In genomic region chr7:24592781-24593180, GRCm38 (mm10) we compare ENCODE assay signal across 33 mouse cellular contexts. TPM values are rescaled to one million over a fixed set of nuclear protein-coding genes. Genes with fewer than 3 reads are reported as not detected.
A peak's percentile ranks its signal among the peaks of the same experiment; 100 is the strongest.
DNase-seq lines count a peak whose midpoint lies in the region; ATAC-seq and TF ChIP-seq lines count a peak whose summit lies in the region.
"Had no signal": no experiment of that assay in that cellular context is flagged by ENCODE, and none has a peak within 500 bp of the region (broad histone marks: within the 10 kb centered on the region; RNA-seq: fewer than 3 reads in every experiment).

No protein-coding gene starts in this region.

- no peak overlapping the region for H3K9ac ChIP-seq in forebrain, postnatal 0 days
- H3K9ac ChIP-seq in forebrain, embryonic 13.5 days = no peak overlapping the region
- H3K9ac ChIP-seq in liver, embryonic 11.5 days (ENCODE audit: low read depth, low read length) = peak overlapping the region; percentile 31; the same call in 1 of the 2 replicates
- no peak overlapping the region for H3K9ac ChIP-seq in neural tube, embryonic 15.5 days (replicated peaks)

- H3K4me3 ChIP-seq in forebrain, postnatal 0 days (ENCODE audit: low read depth, low read length) = no peak overlapping the region
- H3K4me3 ChIP-seq in forebrain, embryonic 13.5 days = no peak overlapping the region
- no peak overlapping the region for H3K4me3 ChIP-seq in liver, embryonic 11.5 days (ENCODE audit: low read depth, low read length)
- H3K4me3 ChIP-seq in neural tube, embryonic 15.5 days (replicated peaks) = no peak overlapping the region
- no peak overlapping the region for H3K4me3 ChIP-seq in embryonic facial prominence, embryonic 10.5 days

- no peak for ATAC-seq in forebrain, postnatal 0 days
- ATAC-seq in forebrain, embryonic 13.5 days = no peak
- no peak for ATAC-seq in liver, embryonic 11.5 days (replicated peaks; ENCODE audit: low FRiP score)
- ATAC-seq in neural tube, embryonic 15.5 days (ENCODE audit: low FRiP score) = no peak

- H3K27ac ChIP-seq in forebrain, postnatal 0 days (ENCODE audit: low read depth, low read length) = no peak overlapping the region
- no peak overlapping the region for H3K27ac ChIP-seq in forebrain, embryonic 13.5 days
- no peak overlapping the region for H3K27ac ChIP-seq in liver, embryonic 11.5 days (ENCODE audit: low read depth, low read length)
- H3K27ac ChIP-seq in neural tube, embryonic 15.5 days (replicated peaks) = no peak overlapping the region
- H3K27ac ChIP-seq in embryonic facial prominence, embryonic 10.5 days (replicated peaks) = no peak overlapping the region
- H3K27ac ChIP-seq: embryonic facial prominence, embryonic 13.5 days; hindbrain, embryonic 13.5 days; midbrain, embryonic 12.5 days had no signal

- TF ChIP-seq CTCF in forebrain, postnatal 0 days (IDR thresholded peaks at IDR 0.05; ENCODE audit: low read depth) = no peak

- H3K4me1 ChIP-seq in forebrain, postnatal 0 days (ENCODE audit: insufficient read depth) = peaks cover 13% of the 10 kb centered on the region; the same call in 1 of the 2 replicates
- peaks cover 23% of the 10 kb centered on the region for H3K4me1 ChIP-seq in forebrain, embryonic 13.5 days
- H3K4me1 ChIP-seq in liver, embryonic 11.5 days (replicated peaks; ENCODE audit: control insufficient read depth, insufficient read depth, low read length) = peaks cover 19% of the 10 kb centered on the region
- peaks cover 24% of the 10 kb centered on the region for H3K4me1 ChIP-seq in neural tube, embryonic 15.5 days
- H3K4me1 ChIP-seq in embryonic facial prominence, embryonic 10.5 days = peaks cover 26% of the 10 kb centered on the region

- no peaks in the 10 kb centered on the region for H3K9me3 ChIP-seq in forebrain, postnatal 0 days (ENCODE audit: low read length)
- no peaks in the 10 kb centered on the region for H3K9me3 ChIP-seq in forebrain, embryonic 13.5 days (replicated peaks)
- no peaks in the 10 kb centered on the region for H3K9me3 ChIP-seq in liver, embryonic 11.5 days (ENCODE audit: control insufficient read depth, low read length)
- no peaks in the 10 kb centered on the region for H3K9me3 ChIP-seq in neural tube, embryonic 15.5 days (replicated peaks)
- no peaks in the 10 kb centered on the region for H3K9me3 ChIP-seq in embryonic facial prominence, embryonic 10.5 days
- H3K9me3 ChIP-seq: embryonic facial prominence, embryonic 13.5 days; forebrain, embryonic 10.5 days; heart, embryonic 12.5 days; hindbrain, embryonic 13.5 days; midbrain, embryonic 12.5 days had no signal

- H3K36me3 ChIP-seq in forebrain, postnatal 0 days (ENCODE audit: insufficient read depth) = no peaks in the 10 kb centered on the region
- H3K36me3 ChIP-seq in forebrain, embryonic 13.5 days (ENCODE audit: poor library complexity, severe bottlenecking) = no peaks in the 10 kb centered on the region
- no peaks in the 10 kb centered on the region for H3K36me3 ChIP-seq in liver, embryonic 11.5 days (ENCODE audit: control insufficient read depth, insufficient read depth, low read length)
- no peaks in the 10 kb centered on the region for H3K36me3 ChIP-seq in neural tube, embryonic 15.5 days
- H3K36me3 ChIP-seq in embryonic facial prominence, embryonic 10.5 days (replicated peaks) = no peaks in the 10 kb centered on the region
- H3K36me3 ChIP-seq: embryonic facial prominence, embryonic 13.5 days; forebrain, embryonic 10.5 days; heart, embryonic 12.5 days; hindbrain, embryonic 13.5 days; midbrain, embryonic 12.5 days had no signal

- no peaks in the 10 kb centered on the region for H3K27me3 ChIP-seq in forebrain, postnatal 0 days (ENCODE audit: insufficient read depth, low read length)
- H3K27me3 ChIP-seq in forebrain, embryonic 13.5 days = peaks cover 16% of the 10 kb centered on the region; the same call in 1 of the 2 replicates
- H3K27me3 ChIP-seq in liver, embryonic 11.5 days (replicated peaks; ENCODE audit: control insufficient read depth, insufficient read depth, low read length) = peaks cover 12% of the 10 kb centered on the region
- H3K27me3 ChIP-seq in neural tube, embryonic 15.5 days (replicated peaks) = peaks cover 5% of the 10 kb centered on the region; the same call in 1 of the 2 replicates
- peaks cover 36% of the 10 kb centered on the region for H3K27me3 ChIP-seq in embryonic facial prominence, embryonic 10.5 days (replicated peaks; ENCODE audit: low read depth, poor library complexity, severe bottlenecking)
- H3K27me3 ChIP-seq: CH12.LX had no signal

- 72% methylated on average over 6 of the region's 6 CpGs for WGBS in forebrain, postnatal 0 days
- WGBS in forebrain, embryonic 13.5 days = 82% methylated on average over 6 of the region's 6 CpGs
- WGBS in liver, embryonic 11.5 days = 85% methylated on average over 6 of the region's 6 CpGs
- 80% methylated on average over 6 of the region's 6 CpGs for WGBS in neural tube, embryonic 15.5 days
- WGBS in embryonic facial prominence, embryonic 10.5 days = 83% methylated on average over 6 of the region's 6 CpGs

- H3K4me2 ChIP-seq in forebrain, postnatal 0 days (ENCODE audit: low read depth) = no peak overlapping the region
- H3K4me2 ChIP-seq in forebrain, embryonic 13.5 days = no peak overlapping the region
- peak overlapping the region; percentile 46 for H3K4me2 ChIP-seq in liver, embryonic 11.5 days
- H3K4me2 ChIP-seq in neural tube, embryonic 15.5 days = peak overlapping the region; percentile 73; the same call in 1 of the 2 replicates

- DNase-seq in forebrain, postnatal 0 days = peak; percentile 7
- no peak for DNase-seq in liver, embryonic 11.5 days (ENCODE audit: low spot score)
- no peak for DNase-seq in liver
- no peak for DNase-seq in neural tube, embryonic 10.5 days (ENCODE audit: extremely low spot score, low spot score)
- DNase-seq in embryonic facial prominence, embryonic 10.5 days (ENCODE audit: low spot score) = no peak
- no peak for DNase-seq in adrenal gland, postnatal 4 days (ENCODE audit: low spot score in 2 of 2)
- DNase-seq: adrenal gland, adult 8-10 months; cerebellum, adult 11 months; cerebellum, adult 9-10 months; embryo, embryonic 11 days; heart, adult 2 months; heart, postnatal 4 days; layer of hippocampus, postnatal 36 days; lung, postnatal 36 days; right cerebral cortex, adult 18-20 months; spleen, adult 18-20 months; thymus, adult 2 months; thymus, postnatal 36 days had no signal

RNA-seq across cellular contexts. Expression of gene Zfp575, which starts 5.3 kb away (rescaled TPM):
- total RNA-seq in forebrain, postnatal 0 days (2014; rRNA removed) = 0.38 and 1.2 TPM in 2 replicates
- 19.4 and 24.8 TPM in 2 replicates for polyA plus RNA-seq in forebrain, postnatal 0 days (2015; fragmentation: Nextera tagmentation; extraction: Ambion mirVana)
- 4.7 and 5.1 TPM in 2 replicates for polyA plus RNA-seq in forebrain, embryonic 13.5 days (2015; fragmentation: Nextera tagmentation; extraction: Ambion mirVana)
- 0.65 and 0.82 TPM in 2 replicates for polyA plus RNA-seq in liver, embryonic 11.5 days (2014; fragmentation: Nextera tagmentation; extraction: Ambion mirVana)
- 12.9 and 17.5 TPM in 2 replicates for polyA plus RNA-seq in neural tube, embryonic 15.5 days (2015; fragmentation: Nextera tagmentation; extraction: Ambion mirVana)
- 2.0 and 2.1 TPM in 2 replicates for polyA plus RNA-seq in embryonic facial prominence, embryonic 10.5 days (2016; fragmentation: Nextera tagmentation; extraction: Ambion mirVana)
- 1 to 10 TPM; 1.8 to 2.0 TPM for total RNA-seq in adrenal gland, postnatal 4 days (2021)
- total RNA-seq: neutrophil, adult 5-6 weeks had no signal

RNA-seq across cellular contexts. Expression of gene Ethe1, which starts 5.4 kb away (rescaled TPM):
- 24.2 and 25.8 TPM in 2 replicates for total RNA-seq in forebrain, postnatal 0 days (2014; rRNA removed)
- 24.3 and 26.8 TPM in 2 replicates for polyA plus RNA-seq in forebrain, postnatal 0 days (2015; fragmentation: Nextera tagmentation; extraction: Ambion mirVana)
- 16.8 and 16.9 TPM in 2 replicates for polyA plus RNA-seq in forebrain, embryonic 13.5 days (2015; fragmentation: Nextera tagmentation; extraction: Ambion mirVana)
- polyA plus RNA-seq in liver, embryonic 11.5 days (2014; fragmentation: Nextera tagmentation; extraction: Ambion mirVana) = 20.7 and 21.9 TPM in 2 replicates
- 29.3 and 33.2 TPM in 2 replicates for polyA plus RNA-seq in neural tube, embryonic 15.5 days (2015; fragmentation: Nextera tagmentation; extraction: Ambion mirVana)
- 26.3 and 27.3 TPM in 2 replicates for polyA plus RNA-seq in embryonic facial prominence, embryonic 10.5 days (2016; fragmentation: Nextera tagmentation; extraction: Ambion mirVana)
- total RNA-seq in adrenal gland, postnatal 4 days (2021) = 10 to 100 TPM; 17.7 to 20.4 TPM

RNA-seq across cellular contexts. Expression of gene Phldb3, which starts 17.8 kb away (rescaled TPM):
- total RNA-seq in forebrain, postnatal 0 days (2014; rRNA removed) = 0.15 TPM in 1 of 2 replicates, not detected in the other
- polyA plus RNA-seq in forebrain, postnatal 0 days (2015; fragmentation: Nextera tagmentation; extraction: Ambion mirVana) = not detected in 2 replicates
- not detected in 2 replicates for polyA plus RNA-seq in forebrain, embryonic 13.5 days (2015; fragmentation: Nextera tagmentation; extraction: Ambion mirVana)
- polyA plus RNA-seq in liver, embryonic 11.5 days (2014; fragmentation: Nextera tagmentation; extraction: Ambion mirVana) = 0.13 and 0.14 TPM in 2 replicates
- polyA plus RNA-seq in neural tube, embryonic 15.5 days (2015; fragmentation: Nextera tagmentation; extraction: Ambion mirVana) = 0.37 TPM in 1 of 2 replicates, not detected in the other
- 0.10 TPM in 1 of 2 replicates, not detected in the other for polyA plus RNA-seq in embryonic facial prominence, embryonic 10.5 days (2016; fragmentation: Nextera tagmentation; extraction: Ambion mirVana)
- total RNA-seq in adrenal gland, postnatal 4 days (2021) = 1 to 10 TPM; 6.5 to 6.9 TPM
- polyA plus RNA-seq: forebrain, embryonic 10.5 days; forebrain, embryonic 16.5 days; heart, embryonic 12.5 days; heart, postnatal 0 days; hindbrain, embryonic 13.5 days; midbrain, embryonic 12.5 days had no signal

RNA-seq across cellular contexts. Expression of gene Lypd3, which starts 43.6 kb away (rescaled TPM):
- total RNA-seq in forebrain, postnatal 0 days (2014; rRNA removed) = 0.23 and 0.33 TPM in 2 replicates
- 0.67 and 1.3 TPM in 2 replicates for polyA plus RNA-seq in forebrain, postnatal 0 days (2015; fragmentation: Nextera tagmentation; extraction: Ambion mirVana)
- 0.14 TPM in 1 of 2 replicates, not detected in the other for polyA plus RNA-seq in forebrain, embryonic 13.5 days (2015; fragmentation: Nextera tagmentation; extraction: Ambion mirVana)
- 0.10 TPM in 1 of 2 replicates, not detected in the other for polyA plus RNA-seq in liver, embryonic 11.5 days (2014; fragmentation: Nextera tagmentation; extraction: Ambion mirVana)
- polyA plus RNA-seq in neural tube, embryonic 15.5 days (2015; fragmentation: Nextera tagmentation; extraction: Ambion mirVana) = 0.36 and 0.78 TPM in 2 replicates
- polyA plus RNA-seq in embryonic facial prominence, embryonic 10.5 days (2016; fragmentation: Nextera tagmentation; extraction: Ambion mirVana) = 1.1 and 1.5 TPM in 2 replicates
- 1 to 10 TPM in 1 of 2 experiments, under 1 TPM in 1; 0.70 to 1.5 TPM for total RNA-seq in adrenal gland, postnatal 4 days (2021)
- total RNA-seq: CH12.LX; gastrocnemius, adult 8-10 months; gastrocnemius, postnatal 4 days; heart, adult 2 months; heart, postnatal 4 days; megakaryocyte, adult 5-6 weeks; neutrophil, adult 5-6 weeks had no signal
- polyA plus RNA-seq: C2C12; heart, adult 2 months; heart, postnatal 0 days; hindbrain, embryonic 13.5 days had no signal

RNA-seq across cellular contexts. Expression of gene Xrcc1, which starts 46.7 kb away (rescaled TPM):
- 41.1 and 49.8 TPM in 2 replicates for total RNA-seq in forebrain, postnatal 0 days (2014; rRNA removed)
- 42.1 and 48.6 TPM in 2 replicates for polyA plus RNA-seq in forebrain, postnatal 0 days (2015; fragmentation: Nextera tagmentation; extraction: Ambion mirVana)
- 89.6 and 99.1 TPM in 2 replicates for polyA plus RNA-seq in forebrain, embryonic 13.5 days (2015; fragmentation: Nextera tagmentation; extraction: Ambion mirVana)
- 91.0 and 102 TPM in 2 replicates for polyA plus RNA-seq in liver, embryonic 11.5 days (2014; fragmentation: Nextera tagmentation; extraction: Ambion mirVana)
- polyA plus RNA-seq in neural tube, embryonic 15.5 days (2015; fragmentation: Nextera tagmentation; extraction: Ambion mirVana) = 60.2 and 75.0 TPM in 2 replicates
- 169 TPM in 2 replicates for polyA plus RNA-seq in embryonic facial prominence, embryonic 10.5 days (2016; fragmentation: Nextera tagmentation; extraction: Ambion mirVana)
- total RNA-seq in adrenal gland, postnatal 4 days (2021) = 10 to 100 TPM; 56.8 to 64.4 TPM

Comparison
In these comparisons a context has a peak if more than half of its experiments do, and no peak if none do; other contexts are left out.
1. H3K4me2 ChIP-seq: peak in liver, embryonic 11.5 days (single experiment) and neural tube, embryonic 15.5 days (single experiment); none in forebrain, postnatal 0 days (single experiment) and forebrain, embryonic 13.5 days (single experiment).